Mouse (Mus musculus) spleen, postnatal 36 days (tissue): ENCODE measurements around the gene Mier1.
A peak's percentile ranks its signal among the peaks of the same experiment; 100 is the strongest.

Experiments
- DNase-seq, 2 experiments: peaks; one replicate each; pipeline ENCODE4 v3.0.0; 2022; ENCODE audit warnings: low spot score in 2 of 2, mixed read lengths in 1 of 2

Gene Mier1

GRCm38 (mm10) chr4:103114184-103115111, at the start of gene Mier1, which contains the start of gene Wdr78:
Mier1 (plus strand) TSS chr4:103114390.
Wdr78 (minus strand) TSS chr4:103114555.
- peak; percentile 94 to 95 for DNase-seq

- DNase-seq, result no peak
Observed at GRCm38 (mm10) chr4:103064421-103064820, 49.8 kb upstream of the Mier1 start.

GRCm38 (mm10) chr4:103064976-103065375, 49.2 kb upstream of the Mier1 start:
- no peak for DNase-seq

- DNase-seq, result no peak
Observed at GRCm38 (mm10) chr4:103067906-103068655, 46.1 kb upstream of the Mier1 start.

GRCm38 (mm10) chr4:103070631-103071030, 43.6 kb upstream of the Mier1 start:
- DNase-seq, result no peak

- no peak for DNase-seq
Observed at GRCm38 (mm10) chr4:103085237-103085636, 29.0 kb upstream of the Mier1 start.

GRCm38 (mm10) chr4:103095921-103096320, 18.3 kb upstream of the Mier1 start:
- no peak for DNase-seq

GRCm38 (mm10) chr4:103098532-103098931, 15.7 kb upstream of the Mier1 start:
- no peak for DNase-seq

- DNase-seq, result no peak
Observed at GRCm38 (mm10) chr4:103112651-103113050, 1.5 kb upstream of the Mier1 start.

- DNase-seq, result no peak
Observed at GRCm38 (mm10) chr4:103113402-103113801, 788 bp upstream of the Mier1 start.

- no peak for DNase-seq
Observed at GRCm38 (mm10) chr4:103118888-103119228, 4.7 kb downstream of the Mier1 start.

GRCm38 (mm10) chr4:103119229-103120027, 5.2 kb downstream of the Mier1 start:
- peak; percentile 87 for DNase-seq

GRCm38 (mm10) chr4:103120028-103120384, 5.8 kb downstream of the Mier1 start:
- DNase-seq, result no peak

- DNase-seq, result no peak
Observed at GRCm38 (mm10) chr4:103120395-103120794, 6.2 kb downstream of the Mier1 start.

- DNase-seq, result peak in 1 of 2 experiments; percentile 8
Observed at GRCm38 (mm10) chr4:103120874-103121389, 6.7 kb downstream of the Mier1 start.

GRCm38 (mm10) chr4:103123086-103123485, 8.9 kb downstream of the Mier1 start:
- DNase-seq, result no peak

- no peak for DNase-seq
Observed at GRCm38 (mm10) chr4:103123606-103124005, 9.4 kb downstream of the Mier1 start.

GRCm38 (mm10) chr4:103126533-103126932, 12.3 kb downstream of the Mier1 start:
- no peak for DNase-seq

GRCm38 (mm10) chr4:103136946-103137345, 22.8 kb downstream of the Mier1 start:
- DNase-seq, result no peak

GRCm38 (mm10) chr4:103146339-103146738, 32.1 kb downstream of the Mier1 start:
- DNase-seq, result peak; percentile 44 to 58

- no peak for DNase-seq
Observed at GRCm38 (mm10) chr4:103151946-103152345, 37.8 kb downstream of the Mier1 start.

- DNase-seq, result no peak
Observed at GRCm38 (mm10) chr4:103158781-103159180, 44.6 kb downstream of the Mier1 start.
